In genomic region chr4:34021456-34021855, GRCm38 (mm10) we compare ENCODE assay signal across 30 mouse cellular contexts. TPM values are rescaled to one million over a fixed set of nuclear protein-coding genes. Genes with fewer than 3 reads are reported as not detected.
DNase-seq lines count a peak whose midpoint lies in the region; ATAC-seq lines count a peak whose summit lies in the region.
"Had no signal": no experiment of that assay in that cellular context is flagged by ENCODE, and none has a peak within 500 bp of the region (broad histone marks: within the 10 kb centered on the region; RNA-seq: fewer than 3 reads in every experiment).

No protein-coding gene starts in this region.

- peak; percentile 1 for DNase-seq in forebrain, embryonic 14.5 days (ENCODE audit: low spot score)
- DNase-seq in neural tube, embryonic 11.5 days (ENCODE audit: low spot score), result peak; percentile 37
- peak; percentile 56 for DNase-seq in embryonic facial prominence, embryonic 14.5 days (ENCODE audit: low spot score)
- DNase-seq in yolk sac, embryonic 10.5 days (ENCODE audit: low spot score), result peak; percentile 1
- DNase-seq in heart, adult 9 months (ENCODE audit: low spot score in 2 of 2), result no peak
- DNase-seq in T-cell, adult 2 months (ENCODE audit: low spot score), result no peak
- DNase-seq: adrenal gland, postnatal 10 days; cerebellum, adult 11-12 months; cerebellum, adult 9-11 months; gastrocnemius, postnatal 14 days; heart, postnatal 4 days; kidney, adult 2 months; left cerebral cortex, postnatal 4 days; liver, postnatal 0 days; lung, postnatal 36 days; right cerebral cortex, postnatal 14 days; thymus, postnatal 14 days had no signal

- no peaks in the 10 kb centered on the region for H3K27me3 ChIP-seq in forebrain, embryonic 14.5 days (replicated peaks; ENCODE audit: control insufficient read depth, insufficient read depth, low read length)
- no peaks in the 10 kb centered on the region for H3K27me3 ChIP-seq in forebrain, embryonic 12.5 days
- H3K27me3 ChIP-seq in neural tube, embryonic 11.5 days (ENCODE audit: control insufficient read depth, insufficient read depth, low read length), result no peaks in the 10 kb centered on the region
- no peaks in the 10 kb centered on the region for H3K27me3 ChIP-seq in neural tube, embryonic 15.5 days (replicated peaks)
- H3K27me3 ChIP-seq in embryonic facial prominence, embryonic 14.5 days (replicated peaks; ENCODE audit: control insufficient read depth, insufficient read depth, low read length), result no peaks in the 10 kb centered on the region
- H3K27me3 ChIP-seq: CH12.LX; embryonic facial prominence, embryonic 13.5 days; forebrain, embryonic 13.5 days; heart, embryonic 15.5 days; intestine, embryonic 15.5 days; liver, embryonic 12.5 days; midbrain, embryonic 13.5 days had no signal

- H3K27ac ChIP-seq in forebrain, embryonic 14.5 days (ENCODE audit: low read depth, low read length), result no peak overlapping the region
- no peak overlapping the region for H3K27ac ChIP-seq in forebrain, embryonic 12.5 days
- H3K27ac ChIP-seq in neural tube, embryonic 11.5 days (ENCODE audit: low read depth, low read length), result no peak overlapping the region
- no peak overlapping the region for H3K27ac ChIP-seq in neural tube, embryonic 15.5 days (replicated peaks)
- no peak overlapping the region for H3K27ac ChIP-seq in embryonic facial prominence, embryonic 14.5 days (replicated peaks; ENCODE audit: low read depth, low read length)
- H3K27ac ChIP-seq: embryonic facial prominence, embryonic 13.5 days; forebrain, embryonic 13.5 days; heart, embryonic 10.5 days; heart, embryonic 15.5 days; intestine, embryonic 15.5 days; liver, embryonic 12.5 days; midbrain, embryonic 13.5 days had no signal

- H3K4me1 ChIP-seq in forebrain, embryonic 14.5 days (ENCODE audit: control insufficient read depth, insufficient read depth, low read length), result no peaks in the 10 kb centered on the region
- H3K4me1 ChIP-seq in forebrain, embryonic 12.5 days, result no peaks in the 10 kb centered on the region
- no peaks in the 10 kb centered on the region for H3K4me1 ChIP-seq in neural tube, embryonic 11.5 days (ENCODE audit: control insufficient read depth, insufficient read depth, low read length)
- no peaks in the 10 kb centered on the region for H3K4me1 ChIP-seq in neural tube, embryonic 15.5 days
- no peaks in the 10 kb centered on the region for H3K4me1 ChIP-seq in embryonic facial prominence, embryonic 14.5 days (ENCODE audit: control insufficient read depth, insufficient read depth, low read length)
- H3K4me1 ChIP-seq: forebrain, embryonic 13.5 days; heart, embryonic 10.5 days; heart, embryonic 15.5 days; intestine, embryonic 15.5 days; liver, embryonic 12.5 days; midbrain, embryonic 13.5 days had no signal

- 61% methylated on average over 2 of the region's 2 CpGs for WGBS in forebrain, embryonic 14.5 days
- 53% methylated on average over 2 of the region's 2 CpGs for WGBS in forebrain, embryonic 12.5 days
- 37% methylated on average over 2 of the region's 2 CpGs for WGBS in neural tube, embryonic 11.5 days
- WGBS in neural tube, embryonic 15.5 days, result 40% methylated on average over 2 of the region's 2 CpGs
- 21% methylated on average over 2 of the region's 2 CpGs for WGBS in embryonic facial prominence, embryonic 14.5 days

- no peak overlapping the region for H3K4me3 ChIP-seq in forebrain, embryonic 14.5 days (ENCODE audit: low read depth, low read length)
- H3K4me3 ChIP-seq in forebrain, embryonic 12.5 days (replicated peaks), result no peak overlapping the region
- no peak overlapping the region for H3K4me3 ChIP-seq in neural tube, embryonic 11.5 days (ENCODE audit: low read depth, low read length)
- no peak overlapping the region for H3K4me3 ChIP-seq in neural tube, embryonic 15.5 days (replicated peaks)
- no peak overlapping the region for H3K4me3 ChIP-seq in embryonic facial prominence, embryonic 14.5 days (ENCODE audit: low read depth, low read length)
- H3K4me3 ChIP-seq: embryonic facial prominence, embryonic 13.5 days; forebrain, embryonic 13.5 days; heart, embryonic 10.5 days; heart, embryonic 15.5 days; intestine, embryonic 15.5 days; liver, embryonic 12.5 days; midbrain, embryonic 13.5 days had no signal

- no peaks in the 10 kb centered on the region for H3K9me3 ChIP-seq in forebrain, embryonic 14.5 days (replicated peaks; ENCODE audit: control insufficient read depth, low read length)
- no peaks in the 10 kb centered on the region for H3K9me3 ChIP-seq in forebrain, embryonic 12.5 days
- H3K9me3 ChIP-seq in neural tube, embryonic 11.5 days (ENCODE audit: control insufficient read depth, low read length), result no peaks in the 10 kb centered on the region
- H3K9me3 ChIP-seq in neural tube, embryonic 15.5 days (replicated peaks), result no peaks in the 10 kb centered on the region
- H3K9me3 ChIP-seq in embryonic facial prominence, embryonic 14.5 days (ENCODE audit: control insufficient read depth, low read length), result no peaks in the 10 kb centered on the region
- H3K9me3 ChIP-seq: embryonic facial prominence, embryonic 13.5 days; forebrain, embryonic 13.5 days; heart, embryonic 10.5 days; heart, embryonic 15.5 days; intestine, embryonic 15.5 days; liver, embryonic 12.5 days; midbrain, embryonic 13.5 days had no signal

- no peak overlapping the region for H3K9ac ChIP-seq in forebrain, embryonic 14.5 days (ENCODE audit: low read length)
- no peak overlapping the region for H3K9ac ChIP-seq in forebrain, embryonic 12.5 days
- H3K9ac ChIP-seq in neural tube, embryonic 11.5 days (ENCODE audit: low read length), result no peak overlapping the region
- no peak overlapping the region for H3K9ac ChIP-seq in neural tube, embryonic 15.5 days (replicated peaks)
- no peak overlapping the region for H3K9ac ChIP-seq in embryonic facial prominence, embryonic 14.5 days (ENCODE audit: low read depth, low read length)
- H3K9ac ChIP-seq: embryonic facial prominence, embryonic 13.5 days; forebrain, embryonic 13.5 days; heart, embryonic 15.5 days; intestine, embryonic 15.5 days; liver, embryonic 12.5 days; liver, postnatal 0 days; midbrain, embryonic 13.5 days had no signal

- ATAC-seq in forebrain, embryonic 14.5 days, result no peak
- ATAC-seq in forebrain, embryonic 12.5 days (ENCODE audit: low FRiP score), result no peak
- no peak for ATAC-seq in neural tube, embryonic 11.5 days (ENCODE audit: insufficient read depth, low FRiP score, low TSS enrichment)
- no peak for ATAC-seq in neural tube, embryonic 15.5 days (ENCODE audit: low FRiP score)
- ATAC-seq in embryonic facial prominence, embryonic 14.5 days (ENCODE audit: low read depth), result no peak
- ATAC-seq: forebrain, embryonic 13.5 days; hindbrain, embryonic 16.5 days; intestine, embryonic 15.5 days; liver, embryonic 12.5 days; liver, postnatal 0 days; midbrain, embryonic 13.5 days had no signal

- H3K36me3 ChIP-seq in forebrain, embryonic 14.5 days (ENCODE audit: control insufficient read depth, insufficient read depth, low read length), result no peaks in the 10 kb centered on the region
- no peaks in the 10 kb centered on the region for H3K36me3 ChIP-seq in forebrain, embryonic 12.5 days (replicated peaks)
- no peaks in the 10 kb centered on the region for H3K36me3 ChIP-seq in neural tube, embryonic 11.5 days (ENCODE audit: control insufficient read depth, insufficient read depth, low read length)
- no peaks in the 10 kb centered on the region for H3K36me3 ChIP-seq in neural tube, embryonic 15.5 days
- H3K36me3 ChIP-seq in embryonic facial prominence, embryonic 14.5 days (ENCODE audit: control insufficient read depth, insufficient read depth, low read length), result no peaks in the 10 kb centered on the region
- H3K36me3 ChIP-seq: embryonic facial prominence, embryonic 13.5 days; heart, embryonic 10.5 days; heart, embryonic 15.5 days; intestine, embryonic 15.5 days; liver, embryonic 12.5 days; midbrain, embryonic 13.5 days had no signal

- no peak overlapping the region for H3K4me2 ChIP-seq in forebrain, embryonic 14.5 days (ENCODE audit: low read length)
- no peak overlapping the region for H3K4me2 ChIP-seq in forebrain, embryonic 12.5 days
- no peak overlapping the region for H3K4me2 ChIP-seq in neural tube, embryonic 11.5 days (ENCODE audit: low read depth)
- H3K4me2 ChIP-seq in neural tube, embryonic 15.5 days, result no peak overlapping the region
- H3K4me2 ChIP-seq in embryonic facial prominence, embryonic 14.5 days (ENCODE audit: low read depth, low read length), result no peak overlapping the region
- H3K4me2 ChIP-seq: embryonic facial prominence, embryonic 13.5 days; forebrain, embryonic 13.5 days; heart, embryonic 15.5 days; intestine, embryonic 15.5 days; liver, embryonic 12.5 days; midbrain, embryonic 13.5 days had no signal

RNA-seq across cellular contexts. Expression of gene Spaca1, which starts 28.5 kb away (rescaled TPM):
- 1.3 and 1.5 TPM in 2 replicates for polyA plus RNA-seq in forebrain, embryonic 14.5 days (2014; fragmentation: Nextera tagmentation; extraction: Ambion mirVana)
- polyA plus RNA-seq in forebrain, embryonic 12.5 days (2016; fragmentation: Nextera tagmentation; extraction: Ambion mirVana), result 1.2 and 1.6 TPM in 2 replicates
- 0.90 and 1.7 TPM in 2 replicates for polyA plus RNA-seq in neural tube, embryonic 11.5 days (2014; fragmentation: Nextera tagmentation; extraction: Ambion mirVana)
- polyA plus RNA-seq in neural tube, embryonic 15.5 days (2015; fragmentation: Nextera tagmentation; extraction: Ambion mirVana), result 0.93 and 1.00 TPM in 2 replicates
- polyA plus RNA-seq in embryonic facial prominence, embryonic 14.5 days (2014; fragmentation: Nextera tagmentation; extraction: Ambion mirVana), result 5.2 and 5.6 TPM in 2 replicates
- polyA plus RNA-seq: C2C12; small intestine, adult 2 months had no signal

Comparison
In these comparisons a context has a peak if more than half of its experiments do, and no peak if none do; other contexts are left out.
1. DNase-seq: peak in forebrain, embryonic 14.5 days (single experiment), neural tube, embryonic 11.5 days (single experiment), embryonic facial prominence, embryonic 14.5 days (single experiment) and yolk sac, embryonic 10.5 days (single experiment); none in heart, adult 9 months (0 of 2) and T-cell, adult 2 months (single experiment).